Mouse (Mus musculus) frontal cortex, adult (tissue): ENCODE measurements around the gene Zbtb32.

Experiments used
- ATAC-seq: cut with Nextera tagmentation; 2 replicates; pipeline ENCODE4 v1.9.2; 2017; ENCODE audit warnings: mild to moderate bottlenecking, moderate library complexity, mixed read lengths; ENCODE audit not compliant: low TSS enrichment

Zbtb32 gene

GRCm38 (mm10) chr7:30540572-30540971 lies 58.1 kb downstream of the Zbtb32 start:
- no peak for ATAC-seq
